Comparison of ENCODE assay signal across 8 mouse cellular contexts in genomic region chr3:96503083-96503450, GRCm38 (mm10). TPM values are rescaled to one million over a fixed set of nuclear protein-coding genes. Genes with fewer than 3 reads are reported as not detected.
DNase-seq lines count a peak whose midpoint lies in the region; ATAC-seq and TF ChIP-seq lines count a peak whose summit lies in the region.

No protein-coding gene starts in this region.

- H3K27me3 ChIP-seq in kidney, adult 2 months (replicated peaks; ENCODE audit: control insufficient read depth, insufficient read depth, low read length), result no peaks in the 10 kb centered on the region
- no peaks in the 10 kb centered on the region for H3K27me3 ChIP-seq in liver, adult 2 months (ENCODE audit: control insufficient read depth, insufficient read depth, low read length)

- H3K4me3 ChIP-seq in kidney, adult 2 months (ENCODE audit: insufficient read depth, low read depth, low read length), result peak overlapping the region; percentile 50; the same call in 1 of the 2 replicates
- H3K4me3 ChIP-seq in liver, adult 2 months (ENCODE audit: insufficient read depth, low read depth, low read length), result peak overlapping the region; percentile 52

- peak; percentile 89 for DNase-seq in 416B (ENCODE audit: low read depth)
- peak; percentile 75 for DNase-seq in embryo, embryonic 11.5 days (ENCODE audit: low read depth, low spot score)
- DNase-seq in heart, adult 18-20 months, result peak; percentile 80 to 92
- peak; percentile 84 for DNase-seq in kidney, adult 2 months
- DNase-seq in liver, adult 2 months (ENCODE audit: extremely low read depth, low read depth, low spot score), result peak; percentile 68
- peak; percentile 50 to 59 for DNase-seq in monocyte, adult 2 months (ENCODE audit: low read depth in 1 of 2, low spot score in 2 of 2)
- peak; percentile 81 to 87 for DNase-seq in spleen, postnatal 4 days (ENCODE audit: low spot score in 2 of 2)

- TF ChIP-seq CTCF in kidney, adult 2 months (conservative IDR thresholded peaks at IDR 0.05; ENCODE audit: insufficient read depth, insufficient read length, low read depth, low read length), result peak; percentile 87
- peak; percentile 77 for TF ChIP-seq CTCF in liver, adult 2 months (IDR thresholded peaks at IDR 0.05; ENCODE audit: low read depth, low read length)

- no peak overlapping the region for H3K9ac ChIP-seq in liver, adult 2 months (ENCODE audit: low read depth, low read length)

- peak; percentile 37 for ATAC-seq in activated CD4-positive, CD25-positive, alpha-beta regulatory T cell, adult 4 months

- no peaks in the 10 kb centered on the region for H3K79me2 ChIP-seq in liver, adult 2 months (ENCODE audit: control insufficient read depth, insufficient read depth, low read length)

- no peak overlapping the region for H3K27ac ChIP-seq in kidney, adult 2 months (ENCODE audit: insufficient read depth, low read depth, low read length)
- no peak overlapping the region for H3K27ac ChIP-seq in liver, adult 2 months (replicated peaks; ENCODE audit: insufficient read depth, low read depth, low read length)

- no peak for TF ChIP-seq POLR2A in kidney, adult 2 months (IDR thresholded peaks at IDR 0.05; ENCODE audit: low read depth, low read length)
- TF ChIP-seq POLR2A in liver, adult 2 months (IDR thresholded peaks at IDR 0.05; ENCODE audit: extremely low read depth, insufficient read depth, low read length), result no peak

- 2% methylated on average over 7 of the region's 7 CpGs for WGBS in kidney, adult 2 months
- under 1% methylated on average over 7 of the region's 7 CpGs for WGBS in liver, adult 2 months

- H3K4me1 ChIP-seq in kidney, adult 2 months (ENCODE audit: control insufficient read depth, insufficient read depth, low read length), result no peaks in the 10 kb centered on the region
- H3K4me1 ChIP-seq in liver, adult 2 months (ENCODE audit: control insufficient read depth, insufficient read depth, low read length), result peaks cover 2% of the 10 kb centered on the region; the same call in 1 of the 2 replicates

- H3K36me3 ChIP-seq in kidney, adult 2 months (ENCODE audit: control insufficient read depth, insufficient read depth, low read length), result no peaks in the 10 kb centered on the region
- H3K36me3 ChIP-seq in liver, adult 2 months (ENCODE audit: control insufficient read depth, insufficient read depth, low read length), result no peaks in the 10 kb centered on the region

RNA-seq across cellular contexts. Expression of gene Hfe2, which starts 21.9 kb away (rescaled TPM):
- polyA plus RNA-seq in activated CD4-positive, CD25-positive, alpha-beta regulatory T cell, adult 4 months (2017; shearing (Covaris generic)), result not detected
- 100 to 1,000 TPM; 279 to 290 TPM for total RNA-seq in heart, adult 18-20 months (2021)
- 0.23 and 3.9 TPM in 2 replicates for polyA plus RNA-seq in kidney, adult 2 months (2012; rRNA removed)
- total RNA-seq in liver, adult 2 months (2014; rRNA removed), result 29.6 and 36.4 TPM in 2 replicates
- polyA plus RNA-seq in liver, adult 2 months (2012; rRNA removed), result 93.8 and 98.4 TPM in 2 replicates

RNA-seq across cellular contexts. Expression of gene BC107364, which starts 51.0 kb away (rescaled TPM):
- under 1 TPM in 1 of 2 experiments, not detected in 1; 0.32 TPM for polyA plus RNA-seq in activated CD4-positive, CD25-positive, alpha-beta regulatory T cell, adult 4 months (2017; shearing (Covaris generic))
- not detected for total RNA-seq in heart, adult 18-20 months (2021)
- 0.08 and 0.14 TPM in 2 replicates for polyA plus RNA-seq in kidney, adult 2 months (2012; rRNA removed)
- not detected in 2 replicates for total RNA-seq in liver, adult 2 months (2014; rRNA removed)
- polyA plus RNA-seq in liver, adult 2 months (2012; rRNA removed), result not detected in 2 replicates

RNA-seq across cellular contexts. Expression of gene Txnip, which starts 54.7 kb away (rescaled TPM):
- 100 to 1,000 TPM; 276 to 326 TPM for polyA plus RNA-seq in activated CD4-positive, CD25-positive, alpha-beta regulatory T cell, adult 4 months (2017; shearing (Covaris generic))
- 100 to 1,000 TPM; 435 to 530 TPM for total RNA-seq in heart, adult 18-20 months (2021)
- 514 and 518 TPM in 2 replicates for polyA plus RNA-seq in kidney, adult 2 months (2012; rRNA removed)
- total RNA-seq in liver, adult 2 months (2014; rRNA removed), result 153 and 159 TPM in 2 replicates
- polyA plus RNA-seq in liver, adult 2 months (2012; rRNA removed), result 51.0 and 74.3 TPM in 2 replicates

Comparison
In these comparisons a context has a peak if more than half of its experiments do, and no peak if none do; other contexts are left out.
1. RNA of gene Hfe2, which starts 21.9 kb away (polyA plus RNA-seq): 93.8 to 98.4 TPM in liver, adult 2 months; 0.23 to 3.9 TPM in kidney, adult 2 months and not detected in activated CD4-positive, CD25-positive, alpha-beta regulatory T cell, adult 4 months; every median in the first group is over 10 times any median in the second.
2. Peak in every context shown above with its lines, with median percentiles within 50 percentile points of each other: DNase-seq.